Mouse (Mus musculus) erythroblast, embryonic 14.5 days (primary cell): ENCODE measurements around the gene Dip2b. TPM values are rescaled to one million over a fixed set of nuclear protein-coding genes. Genes with fewer than 3 reads are reported as not detected.

Source experiments
- H3K27me3 ChIP-seq: 2 replicates; pipeline ENCODE4 v1.6.1; 2012; ENCODE audit warnings: inconsistent platforms; ENCODE audit not compliant: control insufficient read depth
- H3K36me3 ChIP-seq: 2 replicates; pipeline ENCODE4 v1.6.1; 2012; ENCODE audit warnings: mild to moderate bottlenecking, inconsistent platforms; ENCODE audit not compliant: control insufficient read depth
- H3K4me1 ChIP-seq: 2 replicates; pipeline ENCODE4 v1.6.1; 2012; ENCODE audit warnings: inconsistent platforms; ENCODE audit not compliant: control insufficient read depth
- H3K4me3 ChIP-seq: replicated peaks from 2 replicates; pipeline ENCODE3; 2012; ENCODE audit warnings: moderate library complexity, mild to moderate bottlenecking, inconsistent platforms
- H3K9me3 ChIP-seq: 2 replicates; pipeline ENCODE4 v1.6.1; 2012; ENCODE audit warnings: low read length, inconsistent platforms, mixed read lengths; ENCODE audit not compliant: control insufficient read depth
- GATA1 ChIP-seq: IDR thresholded peaks from 2 replicates; pipeline ENCODE4 v1.6.1; 2012; ENCODE audit warnings: low read length, inconsistent platforms, mixed read lengths
- TAL1 ChIP-seq: IDR thresholded peaks from 3 replicates; pipeline ENCODE4 v1.6.1; 2012; ENCODE audit warnings: low read length, inconsistent platforms, mixed read lengths
- polyA plus RNA-seq: library from polyadenylated mRNA; stranded (reverse); fragments of >175 nt; gene quantifications from 2 replicates; pipeline ENCODE4 v1.2.3, GENCODE M21; 2012

Dip2b gene
- polyA plus RNA-seq, 1 experiment = 0.03 TPM

DNA sequence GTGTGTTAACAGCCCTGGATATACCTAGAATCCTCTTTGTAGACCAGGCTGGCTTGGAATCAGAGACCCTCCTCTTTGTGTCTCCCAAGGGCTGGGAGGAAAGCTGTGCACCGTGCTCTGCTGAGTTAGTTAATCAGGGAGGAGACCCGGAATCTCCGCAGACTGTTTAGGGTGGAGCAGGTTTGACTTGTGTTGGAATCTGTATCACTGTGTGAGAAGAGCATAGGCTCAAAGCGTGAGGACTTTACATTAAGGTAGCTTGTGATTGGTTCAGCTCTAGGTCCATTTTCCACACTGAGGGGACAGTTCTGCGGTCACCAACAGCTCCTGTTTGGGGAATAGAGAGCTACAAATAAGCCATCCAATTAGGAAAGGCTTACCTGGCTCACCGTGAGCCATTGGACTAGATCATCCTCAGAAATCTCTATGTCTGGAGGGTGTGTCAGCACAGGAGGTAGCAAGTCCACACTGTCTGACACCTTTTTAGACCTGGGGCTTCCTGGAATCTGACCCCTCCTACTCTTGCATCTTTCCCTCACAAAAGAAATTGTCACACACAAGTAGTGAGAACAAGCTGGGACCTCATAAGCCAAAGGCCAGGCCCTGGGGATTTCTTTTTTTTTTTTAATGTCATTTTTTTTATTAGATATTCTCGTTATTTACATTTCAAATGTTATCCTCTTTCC, 21.3 kb downstream of the Dip2b start:
- no peaks in the 10 kb centered on the region for H3K36me3 ChIP-seq
- no peaks in the 10 kb centered on the region for H3K9me3 ChIP-seq
- no peak overlapping the region for H3K4me3 ChIP-seq
- H3K4me1 ChIP-seq = peaks cover 39% of the 10 kb centered on the region
- no peak for TF ChIP-seq TAL1
- no peak for TF ChIP-seq GATA1
- H3K27me3 ChIP-seq = no peaks in the 10 kb centered on the region

DNA sequence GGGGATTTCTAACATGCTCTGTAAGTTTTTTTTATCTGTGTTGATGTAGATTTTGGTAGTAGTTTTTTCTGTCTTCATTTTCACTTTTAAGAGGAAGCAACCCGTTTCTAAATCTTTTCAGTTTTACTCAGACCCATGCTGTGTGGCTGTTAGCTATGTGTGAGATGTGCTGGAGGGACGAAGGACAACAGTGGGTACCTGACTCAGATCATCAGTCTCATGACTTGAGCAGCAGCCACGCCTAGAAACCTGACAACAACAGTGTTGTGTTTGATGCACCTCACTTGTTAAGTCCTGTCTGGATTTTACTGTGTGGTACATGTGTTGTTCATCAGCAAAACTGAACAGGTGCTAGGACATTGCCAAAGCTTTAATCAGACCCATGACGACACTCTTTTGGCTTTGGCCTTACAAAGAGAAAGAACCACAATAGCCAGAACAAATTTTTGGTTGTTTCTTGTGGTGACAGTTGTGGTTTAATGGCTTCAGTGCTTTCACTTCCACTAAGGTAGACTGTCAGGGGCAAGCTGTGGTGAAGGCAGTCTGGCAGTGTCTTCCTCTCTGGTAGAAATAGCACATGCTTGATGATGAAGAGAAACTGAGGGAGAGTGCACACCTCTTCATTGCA, 22.2 kb downstream of the Dip2b start:
- H3K9me3 ChIP-seq = no peaks in the 10 kb centered on the region
- H3K4me1 ChIP-seq = peaks cover 39% of the 10 kb centered on the region
- no peaks in the 10 kb centered on the region for H3K27me3 ChIP-seq
- H3K36me3 ChIP-seq = no peaks in the 10 kb centered on the region
- no peak overlapping the region for H3K4me3 ChIP-seq
- no peak for TF ChIP-seq TAL1
- no peak for TF ChIP-seq GATA1

DNA sequence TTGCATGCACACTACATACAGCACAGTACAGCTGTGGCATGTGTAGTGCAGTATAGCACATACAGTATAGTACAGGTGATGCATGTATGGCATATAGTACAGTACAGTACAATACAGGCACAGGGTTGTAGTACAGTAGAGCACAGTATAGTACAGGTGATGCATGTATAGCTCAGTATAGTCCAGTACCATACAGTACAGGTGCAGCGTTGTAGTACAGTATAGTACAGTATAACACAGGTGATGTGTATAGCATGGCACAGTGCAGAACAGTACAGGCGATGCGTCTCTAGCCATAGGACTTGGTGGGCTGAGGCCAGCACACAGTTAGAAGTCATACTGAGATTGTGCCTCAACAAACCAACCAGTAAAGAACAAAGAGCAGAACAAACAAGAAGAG, 22.9 kb downstream of the Dip2b start:
- Histone ChIP-seq H3K27me3 (no peaks in the 10 kb centered on the region), H3K4me1 (peaks cover 38% of the 10 kb centered on the region), H3K36me3 (no peaks in the 10 kb centered on the region), H3K9me3 (no peaks in the 10 kb centered on the region), H3K4me3 (no peak overlapping the region)
- TF ChIP-seq TAL1 = no peak
- TF ChIP-seq GATA1 = no peak

DNA sequence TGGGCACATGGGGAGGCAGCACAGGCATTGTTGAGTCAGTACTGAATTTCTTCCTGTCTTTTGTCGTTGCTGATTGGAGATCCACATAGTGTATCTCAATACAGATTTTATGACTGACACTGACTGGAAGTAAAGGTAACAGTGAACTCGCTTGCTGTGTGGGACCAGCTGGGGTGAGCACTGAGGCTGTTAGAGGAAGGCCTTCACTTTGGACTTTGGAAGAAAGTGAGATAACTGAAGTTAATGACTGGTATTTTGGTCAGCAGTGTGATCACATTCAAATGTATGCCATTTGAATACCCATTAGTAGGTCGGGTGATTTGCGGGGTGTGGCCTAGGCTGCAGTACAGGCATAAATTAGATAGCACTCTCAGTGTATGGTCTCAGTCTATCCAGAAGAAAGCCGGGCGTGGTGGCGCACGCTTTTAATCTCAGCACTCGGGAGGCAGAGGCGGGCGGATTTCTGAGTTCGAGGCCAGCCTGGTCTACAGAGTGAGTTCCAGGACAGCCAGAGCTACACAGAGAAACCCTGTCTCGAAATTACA, 24.8 kb downstream of the Dip2b start:
- Histone ChIP-seq H3K36me3 (no peaks in the 10 kb centered on the region), H3K4me1 (peaks cover 29% of the 10 kb centered on the region), H3K4me3 (no peak overlapping the region), H3K27me3 (no peaks in the 10 kb centered on the region), H3K9me3 (no peaks in the 10 kb centered on the region)
- TF ChIP-seq TAL1 (no peak), GATA1 (no peak)

DNA sequence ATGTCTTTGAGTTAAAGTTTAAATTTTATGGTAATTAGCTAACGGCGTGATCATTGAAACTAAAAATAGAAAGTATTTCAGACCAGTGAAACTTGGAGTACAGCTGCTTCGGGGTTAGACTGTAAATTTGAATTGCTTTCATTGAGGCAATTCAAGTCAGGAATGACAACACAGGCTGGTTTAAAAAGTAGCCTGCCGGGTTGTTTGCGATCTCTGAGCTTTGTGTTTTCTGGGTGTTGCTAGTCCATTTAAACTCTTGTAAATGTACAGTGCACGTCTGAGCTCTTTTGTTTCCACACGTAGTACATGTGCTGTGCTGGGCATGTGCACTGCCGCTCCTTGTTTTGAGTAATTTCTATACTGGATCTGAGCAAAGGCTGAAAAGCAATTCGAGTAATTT, 28.2 kb downstream of the Dip2b start:
- Histone ChIP-seq H3K9me3 (no peaks in the 10 kb centered on the region), H3K4me3 (no peak overlapping the region), H3K4me1 (peaks cover 12% of the 10 kb centered on the region), H3K36me3 (no peaks in the 10 kb centered on the region), H3K27me3 (no peaks in the 10 kb centered on the region)
- TF ChIP-seq TAL1 = no peak
- no peak for TF ChIP-seq GATA1

DNA sequence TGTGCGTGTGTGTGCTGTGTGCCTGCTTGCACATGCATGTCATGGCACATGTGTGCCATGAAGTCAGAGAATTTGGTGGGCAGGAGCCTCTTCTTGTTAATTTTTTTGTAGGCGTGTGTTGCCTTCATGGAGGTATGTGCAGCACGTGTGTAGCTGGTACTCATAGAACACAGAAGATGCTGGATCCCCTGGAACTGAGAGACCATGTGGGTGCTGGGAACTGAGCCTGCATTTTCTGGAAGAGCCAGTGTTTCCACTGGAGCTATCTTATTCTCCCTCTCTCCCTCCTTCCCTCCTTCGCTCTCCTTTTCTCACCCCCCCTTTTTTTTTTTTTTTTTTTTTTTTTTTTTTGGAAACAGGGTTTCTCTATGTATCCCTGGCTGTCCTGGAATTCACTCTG, 30.6 kb downstream of the Dip2b start:
- H3K4me3 ChIP-seq = no peak overlapping the region
- no peak for TF ChIP-seq GATA1
- no peak; the same call in 2 of the 3 replicates for TF ChIP-seq TAL1
- peaks cover 6% of the 10 kb centered on the region for H3K4me1 ChIP-seq
- no peaks in the 10 kb centered on the region for H3K36me3 ChIP-seq
- H3K9me3 ChIP-seq = no peaks in the 10 kb centered on the region
- no peaks in the 10 kb centered on the region for H3K27me3 ChIP-seq

DNA sequence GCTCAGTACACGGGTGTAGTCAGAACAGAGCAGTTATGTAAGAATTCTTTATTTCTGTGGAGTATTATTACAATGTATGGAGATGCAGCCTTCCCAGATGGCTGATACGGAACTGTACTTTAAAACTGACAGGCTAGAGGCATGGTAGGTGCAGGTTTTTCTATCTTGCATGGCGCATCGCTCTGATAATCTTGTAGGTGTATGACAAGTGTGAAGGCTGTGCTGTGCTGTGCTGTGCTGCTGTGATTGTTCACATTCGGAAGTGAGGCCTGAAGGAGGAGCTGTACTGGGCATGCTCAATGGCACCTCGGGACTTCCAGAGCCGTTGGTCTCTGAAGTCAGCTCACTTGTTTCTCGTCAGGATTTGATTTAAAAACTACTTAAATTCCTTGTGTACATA, 31.6 kb downstream of the Dip2b start:
- H3K4me1 ChIP-seq = peaks cover 7% of the 10 kb centered on the region
- H3K36me3 ChIP-seq = no peaks in the 10 kb centered on the region
- no peak overlapping the region for H3K4me3 ChIP-seq
- TF ChIP-seq TAL1 = no peak
- TF ChIP-seq GATA1 = no peak
- H3K9me3 ChIP-seq = no peaks in the 10 kb centered on the region
- H3K27me3 ChIP-seq = no peaks in the 10 kb centered on the region

DNA sequence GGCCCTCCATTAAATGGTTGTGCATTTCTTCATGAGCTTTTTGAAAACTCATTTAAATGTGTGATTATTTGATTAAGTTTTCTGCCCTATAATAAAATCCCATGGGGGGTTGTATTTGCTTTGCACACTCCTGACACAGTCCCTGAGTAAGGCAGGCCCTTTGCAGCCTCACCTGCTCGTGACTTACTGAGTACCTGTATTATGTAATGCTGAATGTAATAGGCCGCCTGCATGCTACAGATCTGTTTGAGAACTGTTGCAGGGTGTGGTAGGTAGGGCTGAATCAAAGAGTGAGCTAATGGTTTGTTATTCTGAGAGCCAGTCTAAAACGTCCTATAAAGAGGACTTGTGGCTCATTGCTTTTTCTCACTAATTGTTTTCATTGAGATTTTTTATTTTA, 33.4 kb downstream of the Dip2b start:
- Histone ChIP-seq H3K4me1 (peaks cover 13% of the 10 kb centered on the region), H3K9me3 (no peaks in the 10 kb centered on the region), H3K27me3 (no peaks in the 10 kb centered on the region), H3K36me3 (no peaks in the 10 kb centered on the region), H3K4me3 (no peak overlapping the region)
- TF ChIP-seq GATA1 = no peak
- TF ChIP-seq TAL1 = no peak

DNA sequence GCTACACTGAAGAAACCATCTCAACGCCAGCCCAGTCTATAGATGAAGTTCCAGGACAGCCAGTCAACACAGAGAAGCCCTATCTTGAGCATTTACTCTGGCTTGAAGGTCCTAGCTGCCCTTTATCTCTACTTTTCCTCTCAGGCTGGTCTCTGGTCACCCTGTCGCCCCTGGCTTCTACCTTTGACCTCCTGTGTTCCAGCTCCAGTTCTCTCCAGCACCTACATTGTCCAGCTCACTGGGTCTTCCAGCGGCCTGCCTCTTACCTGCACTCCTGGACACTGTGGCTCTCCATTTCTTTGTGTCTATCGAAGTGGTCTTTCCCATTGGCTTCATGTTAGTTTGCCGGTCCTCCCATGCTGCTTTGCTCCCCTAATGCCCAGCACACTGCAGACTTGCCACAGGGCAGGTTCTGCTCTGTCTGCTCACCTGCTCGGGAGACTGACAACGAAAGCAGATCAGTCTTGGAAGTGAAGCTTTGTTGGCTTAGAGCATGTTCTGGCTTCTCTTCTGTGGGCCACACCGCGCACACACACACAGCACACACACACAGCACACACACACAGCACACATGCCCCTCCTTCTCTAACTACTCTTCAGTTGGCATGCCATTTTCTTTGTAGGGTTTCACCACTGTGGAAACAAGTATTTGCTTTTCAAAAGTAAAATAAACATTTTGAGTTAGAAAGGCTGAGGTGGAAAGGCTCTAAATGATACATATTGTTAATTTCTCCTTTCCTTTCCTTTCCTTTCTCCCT, 35.4 kb downstream of the Dip2b start:
- Histone ChIP-seq H3K4me3 (no peak overlapping the region), H3K27me3 (no peaks in the 10 kb centered on the region), H3K4me1 (peaks cover 17% of the 10 kb centered on the region), H3K9me3 (no peaks in the 10 kb centered on the region), H3K36me3 (no peaks in the 10 kb centered on the region)
- no peak for TF ChIP-seq GATA1
- no peak for TF ChIP-seq TAL1
